ENCODE assay signal across 16 mouse cellular contexts in genomic region chr12:83066426-83066825, GRCm38 (mm10).
"Had no signal": no experiment of that assay in that cellular context is flagged by ENCODE, and none has a peak within 500 bp of the region (broad histone marks: within the 10 kb centered on the region; RNA-seq: fewer than 3 reads in every experiment).

No protein-coding gene starts in this region.

- H3K27me3 ChIP-seq: midbrain, embryonic 12.5 days; midbrain, embryonic 15.5 days; neural tube, embryonic 15.5 days had no signal

- H3K27ac ChIP-seq: liver, embryonic 14.5 days; midbrain, embryonic 12.5 days; midbrain, embryonic 15.5 days; neural tube, embryonic 13.5 days; neural tube, embryonic 15.5 days had no signal

- H3K9me3 ChIP-seq: midbrain, embryonic 12.5 days; midbrain, embryonic 15.5 days; neural tube, embryonic 13.5 days; neural tube, embryonic 15.5 days had no signal

- DNase-seq: lung, adult 18-20 months; lung, embryonic 14.5 days; lung, postnatal 10 days; lung, postnatal 4 days; right cerebral cortex, postnatal 25 days; right cerebral cortex, postnatal 4 days; spleen, adult 18-20 months; thymus, adult 18-20 months; thymus, postnatal 14 days; thymus, postnatal 36 days had no signal

- H3K4me2 ChIP-seq: lung, embryonic 14.5 days; midbrain, embryonic 12.5 days; midbrain, embryonic 15.5 days; neural tube, embryonic 13.5 days; neural tube, embryonic 15.5 days had no signal

- H3K9ac ChIP-seq: liver, embryonic 14.5 days; lung, embryonic 14.5 days; midbrain, embryonic 12.5 days; midbrain, embryonic 15.5 days; neural tube, embryonic 13.5 days; neural tube, embryonic 15.5 days had no signal

- H3K36me3 ChIP-seq: midbrain, embryonic 12.5 days; midbrain, embryonic 15.5 days; neural tube, embryonic 13.5 days; neural tube, embryonic 15.5 days had no signal

- H3K4me1 ChIP-seq: midbrain, embryonic 12.5 days; midbrain, embryonic 15.5 days; neural tube, embryonic 15.5 days had no signal

- ATAC-seq: midbrain, embryonic 15.5 days had no signal

- H3K4me3 ChIP-seq: midbrain, embryonic 12.5 days; midbrain, embryonic 15.5 days; myocyte; neural tube, embryonic 13.5 days; neural tube, embryonic 15.5 days had no signal
